Mouse (Mus musculus) layer of hippocampus, postnatal 10 days (tissue): ENCODE data around the gene Gm20388. TPM values are rescaled to one million over a fixed set of nuclear protein-coding genes. Genes with fewer than 3 reads are reported as not detected.
A peak's percentile ranks its signal among the peaks of the same experiment; 100 is the strongest.

Source experiments
- DNase-seq, 2 experiments: peaks; one replicate each; pipeline ENCODE4 v3.0.0; 2021; ENCODE audit warnings: low spot score in 2 of 2
- total RNA-seq, 2 experiments: library from RNA; stranded (reverse); gene quantifications; 2 replicates each; pipeline ENCODE4 v1.2.3; 2021

Gm20388 gene
- total RNA-seq, 2 experiments from 2014 or later: not detected

DNA sequence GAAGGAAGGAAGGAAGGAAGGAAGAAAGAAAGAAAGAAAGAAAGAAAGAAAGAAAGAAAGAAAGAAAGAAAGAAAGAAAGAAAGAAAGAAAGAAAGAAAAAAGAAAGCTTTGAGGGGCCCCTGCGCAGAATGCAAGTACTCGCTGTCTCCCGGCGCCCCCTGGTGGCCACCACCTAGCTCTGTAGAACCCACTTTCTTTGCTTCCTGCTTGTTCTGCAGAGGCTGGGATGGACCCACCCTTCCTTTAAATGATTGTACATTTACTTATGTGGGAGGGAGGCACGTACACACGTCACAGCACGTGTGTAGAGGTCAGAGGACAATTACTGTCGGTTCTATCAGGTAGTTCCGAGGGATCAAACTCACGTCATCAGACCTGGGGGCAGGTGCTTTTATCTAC lies 167.4 kb downstream of the Gm20388 start:
- peak; percentile 75 to 86 for DNase-seq

GRCm38 (mm10) chr8:120079361-120079760 lies 168.7 kb downstream of the Gm20388 start:
- DNase-seq: no peak

DNA sequence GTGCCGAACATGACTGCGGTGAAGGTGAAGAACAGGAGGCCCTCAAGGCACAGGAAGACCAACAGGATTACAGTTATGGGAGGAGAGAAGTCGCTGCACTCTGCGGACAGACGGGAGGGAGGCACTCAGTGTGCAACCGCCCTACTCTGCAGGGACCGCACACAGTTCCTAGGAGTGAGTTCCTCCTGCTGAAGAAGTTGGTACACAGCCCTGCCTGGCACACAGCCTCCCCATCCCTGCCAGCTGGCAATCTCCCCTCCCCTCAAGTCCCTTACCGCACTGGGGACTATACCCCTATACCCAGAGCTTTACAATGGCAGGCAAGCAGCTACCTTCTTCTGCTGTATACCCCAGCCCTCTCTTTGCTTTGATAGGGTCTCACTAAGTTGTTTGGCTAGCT lies 172.6 kb downstream of the Gm20388 start:
- DNase-seq: peak; percentile 45 to 59

- DNase-seq: no peak
These were observed 174.1 kb downstream of the Gm20388 start for GRCm38 (mm10) chr8:120084783-120085182.

DNA sequence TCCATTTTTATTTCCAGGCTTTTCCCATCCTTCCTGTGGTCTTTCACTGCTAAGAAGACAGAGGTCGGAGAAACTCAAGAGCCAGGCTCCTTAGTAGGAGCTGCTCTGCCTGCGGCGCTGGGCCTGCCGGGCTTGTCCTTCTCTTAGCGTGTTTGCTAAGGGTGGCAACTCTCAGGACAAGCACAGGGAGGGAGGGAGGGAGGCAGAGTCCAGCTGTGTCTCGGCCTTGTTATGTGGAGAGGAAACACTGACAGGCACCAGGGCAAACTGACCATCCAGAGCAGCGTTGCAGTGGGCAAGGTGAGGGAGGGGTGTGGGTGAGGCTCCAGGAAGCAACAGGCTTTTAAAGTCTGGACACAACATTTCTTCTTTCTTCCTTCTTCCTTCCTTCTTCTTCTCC lies 178.9 kb downstream of the Gm20388 start:
- DNase-seq: no peak

GRCm38 (mm10) chr8:120091032-120091431 lies 180.4 kb downstream of the Gm20388 start:
- DNase-seq: no peak

- DNase-seq: no peak
These were observed 182.5 kb downstream of the Gm20388 start for GRCm38 (mm10) chr8:120093103-120093502.

DNA sequence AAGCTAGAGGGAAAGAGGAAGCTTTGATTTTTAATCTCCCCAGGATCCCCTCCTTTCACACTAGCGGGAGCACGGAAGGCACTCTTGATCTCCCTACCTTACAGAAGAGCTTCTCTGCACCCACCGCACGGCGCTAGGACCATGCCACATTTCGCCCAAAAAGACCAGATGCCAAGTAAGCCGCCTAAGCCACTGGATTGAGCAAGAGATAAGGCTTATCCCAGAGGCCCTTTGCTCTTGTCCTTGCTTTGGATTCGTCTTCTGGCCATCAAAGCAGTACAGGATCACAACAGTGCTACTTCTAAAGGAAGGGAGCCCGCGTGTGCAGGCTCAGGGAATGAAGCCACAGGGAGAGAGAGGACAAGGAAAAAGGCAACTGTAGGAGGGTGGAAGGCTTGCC lies 184.2 kb downstream of the Gm20388 start:
- DNase-seq: no peak

GRCm38 (mm10) chr8:120096486-120096885 lies 185.8 kb downstream of the Gm20388 start:
- no peak for DNase-seq

DNA sequence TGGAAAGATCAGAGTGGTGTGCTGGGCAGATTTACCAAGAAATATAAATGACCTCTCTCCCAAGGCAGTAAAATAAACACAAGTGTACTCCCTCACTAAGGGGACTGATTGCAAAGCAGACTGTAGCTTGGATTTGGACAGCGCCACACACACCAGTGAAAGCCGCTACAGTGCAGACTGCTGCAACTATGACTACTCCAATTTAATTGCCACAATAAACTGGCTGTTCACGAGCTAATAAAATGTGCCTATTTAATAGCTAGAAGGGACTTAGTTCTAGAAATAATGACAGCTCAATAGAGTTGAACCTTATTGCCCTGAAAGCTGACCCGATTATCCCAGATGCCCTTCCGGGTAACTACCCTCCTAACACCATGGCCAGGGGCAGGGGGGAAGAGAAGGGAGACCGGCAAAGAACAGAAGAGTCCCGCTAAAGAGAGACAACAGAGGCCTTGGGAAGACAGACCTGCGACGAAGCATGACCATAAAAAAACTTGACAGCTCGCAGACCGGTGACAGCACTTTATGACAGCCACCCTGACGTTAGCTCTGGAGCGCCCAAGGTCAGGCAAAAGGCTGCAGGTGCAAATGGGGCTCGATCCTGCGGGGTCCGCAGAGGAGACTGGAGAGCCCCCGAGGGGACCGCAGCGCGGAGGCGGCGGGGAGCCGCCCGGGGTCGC lies 189.9 kb downstream of the Gm20388 start:
- peak; percentile 15 to 32 for DNase-seq

GRCm38 (mm10) chr8:120101068-120101972 lies 190.7 kb downstream of the Gm20388 start, which contains the start of gene Zdhhc7:
TSS of gene Zdhhc7 (minus strand) at chr8:120101482.
- peak; percentile 83 to 85 for DNase-seq

- DNase-seq: no peak
These were observed 193.3 kb downstream of the Gm20388 start for GRCm38 (mm10) chr8:120103916-120104315.

- DNase-seq: no peak
These were observed 194.2 kb downstream of the Gm20388 start for GRCm38 (mm10) chr8:120104721-120105272.

- DNase-seq: no peak
These were observed 198.5 kb downstream of the Gm20388 start for GRCm38 (mm10) chr8:120109149-120109548.

GRCm38 (mm10) chr8:120110966-120111365 lies 200.3 kb downstream of the Gm20388 start:
- DNase-seq: no peak

DNA sequence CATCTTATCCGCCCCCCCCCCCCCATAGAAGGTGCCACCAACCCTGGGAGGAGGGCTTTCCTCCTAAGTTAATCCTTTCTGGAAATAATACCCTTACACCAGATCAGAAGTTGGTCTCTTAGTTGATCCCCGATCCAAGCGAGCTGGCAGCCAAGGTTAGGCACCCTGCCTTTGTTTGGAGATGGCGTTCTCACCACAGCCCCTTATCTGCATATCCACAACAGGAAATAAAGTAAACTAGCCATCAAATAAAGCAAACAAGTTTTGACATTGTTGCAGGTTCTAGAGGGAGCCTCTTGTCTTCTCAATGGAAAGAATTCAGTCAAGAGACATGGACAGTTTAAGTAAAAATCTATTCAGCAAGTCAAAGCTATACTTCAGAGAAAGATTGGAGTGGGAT lies 200.7 kb downstream of the Gm20388 start:
- DNase-seq: no peak

DNA sequence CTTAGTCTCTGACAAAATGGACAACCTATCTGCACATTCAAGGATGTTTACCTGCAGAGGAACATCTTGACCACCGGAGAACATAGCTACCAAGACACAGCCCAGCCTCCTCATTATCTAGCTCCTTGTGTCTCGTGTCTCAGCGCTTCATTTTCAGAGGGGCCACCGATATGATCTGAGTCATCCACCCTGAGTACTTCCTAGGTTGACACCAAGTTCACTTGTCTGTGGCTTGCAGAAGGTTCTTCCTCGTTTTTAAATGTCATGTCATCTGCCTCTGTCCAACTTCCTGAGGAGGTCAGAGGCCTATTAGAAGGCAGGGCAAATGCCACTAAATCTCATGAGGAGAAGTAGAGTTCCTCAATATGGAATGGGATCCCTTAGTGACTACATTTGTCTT lies 201.9 kb downstream of the Gm20388 start:
- DNase-seq: no peak

- DNase-seq: no peak
These were observed 202.7 kb downstream of the Gm20388 start for GRCm38 (mm10) chr8:120113306-120113705.

DNA sequence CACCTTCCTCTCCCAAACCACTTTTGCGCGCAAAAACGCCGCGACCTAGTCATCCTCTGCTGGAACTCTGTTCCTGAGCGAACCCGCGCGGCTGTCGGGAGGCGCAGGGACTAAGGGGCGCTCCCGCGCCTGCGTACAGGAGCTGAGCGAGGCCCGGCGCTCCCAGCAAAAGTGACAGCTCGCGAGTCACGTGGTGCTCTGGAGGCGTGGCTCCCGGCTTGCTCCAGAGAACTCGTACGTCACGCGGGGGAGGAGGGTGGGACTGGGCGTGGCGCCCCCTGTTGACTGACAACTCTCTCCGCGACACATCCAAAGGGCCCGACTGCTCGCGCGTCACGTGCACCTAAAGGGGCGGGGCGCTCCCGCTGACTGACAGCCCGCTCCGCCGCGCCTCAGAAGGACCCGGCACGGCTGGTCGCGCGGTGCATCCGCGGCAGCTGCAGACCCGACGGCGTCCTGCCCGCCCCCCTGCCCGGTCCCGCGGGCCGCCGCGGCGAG lies 203.2 kb downstream of the Gm20388 start, which contains the start of gene 6430548M08Rik:
TSS of gene 6430548M08Rik (plus strand) at position 395 of the 498 bp plus-strand sequence.
- peak; percentile 99 to 100 for DNase-seq

GRCm38 (mm10) chr8:120114315-120114841 lies 203.7 kb downstream of the Gm20388 start:
- DNase-seq: no peak

GRCm38 (mm10) chr8:120116600-120116999 lies 206.0 kb downstream of the Gm20388 start:
- DNase-seq: no peak
